Mouse (Mus musculus): ENCODE results near the gene Nsun6. TPM values are rescaled to one million over a fixed set of nuclear protein-coding genes. Genes with fewer than 3 reads are reported as not detected.

The Nsun6 gene
- total RNA-seq, 2 experiments from 2014 or later = 2.5 to 3.3 TPM

DNA sequence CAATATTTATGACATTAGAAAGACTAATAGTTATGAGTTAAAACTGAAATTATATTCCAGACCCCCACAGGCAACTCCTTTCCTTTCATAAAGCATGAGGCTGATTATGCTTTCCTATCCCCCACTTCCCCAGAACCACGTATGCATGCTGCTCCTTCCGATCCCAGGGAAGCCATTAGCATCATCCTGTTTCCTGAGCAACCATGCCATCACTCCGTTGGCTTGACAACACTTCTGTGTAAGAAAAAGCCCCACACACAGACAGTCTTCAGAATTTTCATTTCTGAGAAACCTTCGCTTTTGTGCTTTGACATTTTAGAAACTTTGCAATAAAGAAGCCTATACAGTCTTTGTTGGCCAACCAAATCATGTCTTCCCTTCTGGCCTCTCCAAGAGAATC lies 58.8 kb downstream of the Nsun6 start:
- DNase-seq (ENCODE audit: low spot score) = no peak

DNA sequence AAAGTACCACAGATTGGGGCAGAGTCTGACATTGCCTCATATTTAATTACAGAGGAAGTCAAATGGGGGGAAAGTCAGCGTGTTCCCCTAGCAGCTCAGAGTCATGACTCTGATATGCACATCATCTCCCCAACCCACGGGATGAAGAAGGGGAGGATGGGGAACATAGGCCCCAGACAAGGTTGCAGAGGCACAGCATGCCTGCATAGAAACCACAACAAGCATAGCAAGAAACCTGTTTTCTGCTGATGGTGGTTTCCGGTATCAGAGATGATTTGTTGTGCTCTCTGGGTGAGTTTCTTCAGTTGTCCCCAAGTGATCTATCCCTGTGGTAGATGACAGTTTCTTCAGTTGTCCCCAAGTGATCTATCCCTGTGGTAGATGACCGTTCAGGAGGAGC lies 62.3 kb downstream of the Nsun6 start:
- no peak for DNase-seq (ENCODE audit: low spot score)

GRCm38 (mm10) chr2:14989350-14989749 lies 65.5 kb downstream of the Nsun6 start:
- no peak for DNase-seq (ENCODE audit: low spot score)

GRCm38 (mm10) chr2:14988451-14988850 lies 66.4 kb downstream of the Nsun6 start:
- DNase-seq (ENCODE audit: low spot score) = no peak

- no peak for DNase-seq (ENCODE audit: low spot score)
Measured at GRCm38 (mm10) chr2:14984029-14984428, 70.8 kb downstream of the Nsun6 start.

GRCm38 (mm10) chr2:14961493-14961892 lies 93.4 kb downstream of the Nsun6 start:
- no peak for DNase-seq (ENCODE audit: low spot score)

- no peak for DNase-seq (ENCODE audit: low spot score)
Measured at GRCm38 (mm10) chr2:14960963-14961488, 93.8 kb downstream of the Nsun6 start.

DNA sequence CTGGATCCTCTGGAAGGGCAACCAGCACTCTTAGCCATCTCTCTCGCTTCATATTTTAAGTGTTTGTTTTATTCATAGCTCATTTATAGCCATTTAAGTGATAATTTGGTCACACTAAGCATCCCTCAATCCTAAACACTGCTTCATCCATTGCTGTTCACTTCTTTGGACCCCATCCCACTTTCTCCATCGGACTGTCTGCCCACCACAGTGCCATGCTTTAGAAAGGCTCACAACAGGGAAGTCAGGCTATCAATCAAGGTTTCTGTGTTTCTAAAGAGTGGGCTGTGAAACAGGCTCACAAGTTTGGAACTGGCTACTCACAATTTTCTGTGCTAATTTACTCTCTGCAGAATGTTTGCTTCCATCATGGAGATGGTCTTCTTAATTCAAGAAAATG lies 101.8 kb downstream of the Nsun6 start:
- no peak for DNase-seq (ENCODE audit: low spot score)

Other genes with a start within 250 kb of the Nsun6 start
- gene Arl5b, start 5.7 kb downstream of the Nsun6 start, total RNA-seq (2021) = 10 to 100 TPM; 17.7 to 21.3 TPM

Measured in gastrocnemius, adult 18-20 months (tissue).